Mouse (Mus musculus) heart, adult 8-10 months (tissue): ENCODE measurements at regions not wholly inside any gene's neighbourhood (a gene's known extent, or its start where the extent isn't known, plus 50 kb on each side); places are given as distances from the start of the nearest gene placed in this dataset.

Source experiments
- DNase-seq: peaks from one replicate; pipeline ENCODE4 v3.0.0; 2022; ENCODE audit warnings: low spot score

DNA sequence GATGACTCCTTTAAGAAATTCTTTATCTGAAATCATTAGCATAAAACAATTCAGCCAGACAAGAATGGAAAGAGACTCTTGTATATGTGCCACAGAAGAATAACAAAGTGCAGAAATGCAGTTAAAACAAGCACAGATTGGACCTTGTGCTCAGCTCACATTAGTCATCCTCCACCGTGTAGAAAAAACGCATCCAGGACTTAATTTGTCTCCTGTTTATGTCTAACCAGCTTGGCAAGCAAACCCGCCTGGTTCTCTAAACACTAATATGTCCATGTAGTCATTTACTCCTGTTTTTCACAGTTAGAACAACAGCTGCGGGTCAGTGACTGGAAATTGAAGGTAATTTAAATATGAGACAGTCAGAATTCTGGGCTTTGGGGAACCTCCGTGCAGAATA, 268.7 kb downstream of the Efnb2 start:
- DNase-seq, result no peak

DNA sequence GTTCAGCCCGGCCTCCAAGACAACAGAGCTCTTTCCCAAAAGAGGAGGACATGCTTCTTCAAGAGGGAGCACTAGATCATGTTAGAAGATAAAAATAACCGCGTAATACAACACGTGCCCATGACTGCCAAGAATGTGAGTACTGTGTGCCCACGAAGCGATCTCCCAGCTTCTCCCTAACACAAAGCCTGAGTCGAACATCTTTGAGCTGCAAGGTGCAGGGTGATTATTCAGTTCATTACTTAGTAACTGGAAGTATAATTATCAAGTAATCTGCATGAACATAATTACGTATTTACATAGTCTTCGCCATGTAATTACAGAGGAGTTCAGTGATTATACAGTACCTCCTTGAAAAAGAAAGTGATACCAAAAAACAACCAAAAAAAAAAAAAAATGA, 269.7 kb downstream of the Efnb2 start:
- DNase-seq, result no peak

DNA sequence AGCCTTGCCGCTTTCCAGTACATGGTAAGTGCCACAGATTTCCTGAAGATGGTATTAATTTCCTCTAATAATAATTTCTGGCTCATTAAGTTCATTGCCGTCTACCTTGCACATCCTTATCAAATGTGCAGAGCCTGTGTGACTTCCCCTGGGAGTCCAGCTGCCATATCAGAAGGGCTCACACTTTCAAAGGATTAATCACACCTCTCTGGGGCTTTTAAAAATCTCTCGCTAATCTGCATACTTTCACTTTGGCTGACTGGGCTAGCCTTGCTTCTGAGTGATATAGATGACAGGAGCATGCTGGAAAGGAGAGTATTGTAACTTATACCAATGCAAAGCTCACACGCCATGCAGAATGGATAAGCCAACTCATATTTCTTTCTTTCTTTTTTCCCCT, 282.8 kb downstream of the Efnb2 start:
- no peak for DNase-seq

DNA sequence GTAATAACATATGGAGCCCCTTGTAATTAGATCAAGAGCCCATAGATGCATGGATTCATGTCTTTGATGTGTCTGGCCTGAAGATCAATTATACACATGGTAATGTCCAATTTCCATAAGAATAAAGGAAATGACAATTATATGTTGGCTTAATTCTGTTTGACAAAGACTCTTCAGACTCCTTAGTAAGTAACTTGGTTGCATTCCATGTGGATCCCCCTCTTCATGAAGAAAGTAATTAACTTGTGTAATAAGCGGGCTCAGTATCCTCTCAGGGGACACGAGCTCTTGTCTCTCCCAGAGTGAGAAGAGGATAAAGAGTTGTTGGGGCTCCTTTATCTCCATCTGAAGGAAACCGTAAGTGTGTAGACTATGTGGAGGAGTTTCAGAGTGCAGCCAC, 284.3 kb downstream of the Efnb2 start:
- DNase-seq, result no peak

DNA sequence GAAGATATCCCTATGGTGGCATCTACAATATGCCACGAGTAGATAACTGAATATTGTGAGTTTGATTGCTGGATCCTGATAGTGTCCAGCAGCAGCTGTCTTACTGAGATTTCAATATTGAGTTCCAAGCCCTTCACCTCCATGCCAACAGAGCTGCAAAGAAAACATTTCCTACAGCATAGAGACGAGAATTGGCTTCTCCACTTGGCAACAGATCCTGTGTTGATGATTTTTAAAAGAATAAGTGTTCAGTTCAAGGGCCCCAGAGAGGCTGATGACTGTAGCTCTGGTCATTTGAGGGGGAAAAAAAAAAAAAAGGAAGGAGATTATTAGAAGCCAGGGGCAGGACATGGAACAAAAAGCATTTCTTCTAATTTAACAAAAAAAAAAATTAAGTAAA, 284.7 kb downstream of the Efnb2 start:
- DNase-seq, result no peak

DNA sequence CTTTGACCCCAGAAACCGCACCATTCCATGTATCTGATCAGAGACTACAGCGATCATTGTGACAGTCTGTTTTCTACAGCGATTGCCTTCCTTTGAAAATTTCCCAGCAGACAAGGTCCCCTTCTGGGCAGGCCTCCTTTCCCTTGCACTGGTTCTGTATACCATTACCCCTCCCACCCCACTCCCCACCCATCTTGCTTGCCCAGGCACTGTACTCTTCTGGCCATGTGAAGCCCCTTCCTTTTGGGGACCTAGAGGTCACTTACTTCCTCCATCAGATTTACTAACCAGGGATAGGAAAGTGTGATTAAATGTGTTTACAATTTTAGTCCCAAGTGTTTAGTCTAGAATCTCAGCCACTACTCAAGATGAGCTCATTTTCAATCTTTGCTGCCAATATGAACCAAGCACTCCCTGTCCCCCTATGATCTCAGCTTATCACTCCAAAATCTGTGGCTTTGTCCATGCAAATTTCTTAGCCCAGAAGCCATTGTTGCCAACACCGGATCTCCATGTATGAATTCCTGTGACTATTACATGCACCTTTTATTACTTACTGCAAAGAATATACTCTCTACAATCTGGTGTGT, 293.7 kb downstream of the Efnb2 start:
- no peak for DNase-seq

DNA sequence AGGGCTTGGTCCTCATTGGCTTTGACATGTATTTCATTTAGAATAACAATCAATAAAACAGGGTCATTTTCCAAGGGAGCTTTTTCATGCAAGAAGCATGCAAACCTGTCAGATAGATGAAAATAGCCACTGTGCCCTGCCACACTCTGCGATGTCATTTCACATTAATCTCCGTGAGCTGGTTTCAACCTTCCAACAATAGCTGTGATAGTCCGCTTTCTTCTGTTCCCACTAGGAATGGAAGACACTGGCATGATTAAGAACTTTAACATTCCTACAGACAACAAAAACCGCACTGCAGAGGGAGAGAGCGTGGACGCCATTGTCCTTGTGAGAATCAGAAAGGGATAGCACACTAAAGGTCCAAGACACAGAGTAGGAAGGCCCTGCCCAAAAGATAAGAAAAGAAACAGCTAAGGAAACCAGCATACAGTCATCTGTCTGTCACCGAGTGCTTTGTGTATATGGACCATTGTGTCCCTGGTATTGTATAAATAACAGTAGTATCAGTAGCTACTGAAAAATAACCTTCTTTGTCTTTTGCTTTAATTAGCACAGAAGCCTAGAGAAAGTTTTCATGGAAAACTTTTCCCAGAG, 299.0 kb downstream of the Efnb2 start:
- DNase-seq, result no peak

DNA sequence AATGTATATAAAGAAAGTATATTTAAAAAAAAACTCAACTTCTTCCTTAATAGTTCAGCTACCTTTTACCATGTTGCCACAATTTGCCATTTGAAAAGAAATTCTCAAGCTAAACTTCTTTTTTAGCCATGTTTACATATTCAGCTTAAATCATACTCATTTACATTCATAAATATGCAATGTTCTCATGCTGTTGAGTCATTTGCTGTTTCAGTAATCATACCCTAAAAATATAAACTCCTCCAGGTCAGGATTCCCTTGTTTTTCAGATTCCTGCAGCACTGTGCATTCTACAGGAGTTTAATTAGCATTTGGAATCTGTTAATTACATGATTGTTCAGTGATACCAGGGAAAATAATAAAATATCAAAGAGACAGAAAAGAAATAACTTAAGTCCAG, 300.5 kb downstream of the Efnb2 start:
- DNase-seq, result no peak

DNA sequence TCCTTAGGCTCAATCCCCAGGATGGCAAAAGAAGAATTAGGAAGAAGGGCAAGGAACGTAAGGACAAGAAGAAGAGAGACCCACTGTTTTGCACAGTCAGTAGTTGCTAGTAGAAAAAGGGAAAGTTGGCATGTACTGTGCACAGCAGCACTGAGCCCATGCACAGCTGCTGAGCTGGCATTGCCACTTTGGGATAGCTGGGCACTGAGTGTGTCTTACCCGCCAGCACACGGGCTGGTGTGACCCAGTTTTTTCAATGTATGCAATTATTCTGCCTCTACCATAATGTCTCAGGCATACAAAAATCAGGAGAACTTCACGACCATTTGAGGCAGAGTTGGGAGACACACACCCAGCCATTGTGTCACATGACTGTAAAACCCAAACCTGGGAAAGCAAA, 306.1 kb downstream of the Efnb2 start:
- no peak for DNase-seq

DNA sequence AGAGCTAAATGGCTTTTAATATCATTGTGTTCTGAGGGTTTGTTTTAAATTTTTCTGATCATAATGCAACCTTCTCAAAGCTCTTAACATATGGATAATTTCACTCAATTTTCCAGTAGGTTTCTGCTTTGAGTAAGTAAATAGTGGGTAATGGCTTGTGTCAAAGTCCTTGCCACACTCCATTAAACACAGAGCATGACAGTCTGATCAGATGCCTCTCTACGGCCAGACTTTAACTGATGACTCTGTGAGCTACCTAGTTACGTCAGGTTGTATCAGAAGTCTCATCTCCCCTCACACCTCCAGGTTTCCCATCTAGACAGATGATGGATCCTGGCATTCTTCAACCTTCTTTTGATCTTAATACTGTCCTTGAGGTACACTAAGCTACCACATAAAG, 316.4 kb downstream of the Efnb2 start:
- DNase-seq, result no peak

DNA sequence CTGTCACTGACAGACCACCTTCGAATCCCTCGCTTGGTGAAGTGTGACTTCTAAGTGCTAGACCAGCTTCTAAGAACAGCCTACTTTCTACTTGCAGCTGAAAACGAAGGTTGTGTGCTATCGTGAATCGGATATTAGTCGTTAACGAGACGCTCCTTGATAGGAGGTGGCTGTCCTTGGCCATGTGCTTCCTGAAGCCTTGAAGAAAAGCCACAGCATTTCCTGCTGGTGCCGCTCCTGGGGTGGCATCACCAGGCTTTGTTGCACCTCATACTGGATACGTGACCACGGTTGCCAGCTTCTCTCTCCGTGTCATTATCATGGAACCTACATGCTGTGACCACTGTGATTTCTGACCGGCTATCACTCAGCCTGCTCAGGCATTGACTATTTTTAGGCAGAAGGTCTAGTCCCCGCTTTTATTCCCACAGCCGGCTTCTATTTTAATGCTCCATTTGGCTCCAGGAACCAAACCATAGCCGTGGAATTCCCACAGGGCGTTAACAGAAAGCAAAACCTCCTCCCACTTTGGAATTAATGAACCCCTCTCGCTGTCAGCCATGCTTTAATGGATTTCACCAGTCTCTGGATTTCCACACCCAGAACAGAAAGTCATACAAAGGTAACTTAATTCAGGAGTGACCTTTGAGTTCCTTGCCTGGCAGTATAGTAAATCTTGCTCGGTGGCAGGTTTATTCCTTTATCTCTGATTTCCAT, 325.6 kb downstream of the Efnb2 start:
- peak; percentile 40 for DNase-seq

DNA sequence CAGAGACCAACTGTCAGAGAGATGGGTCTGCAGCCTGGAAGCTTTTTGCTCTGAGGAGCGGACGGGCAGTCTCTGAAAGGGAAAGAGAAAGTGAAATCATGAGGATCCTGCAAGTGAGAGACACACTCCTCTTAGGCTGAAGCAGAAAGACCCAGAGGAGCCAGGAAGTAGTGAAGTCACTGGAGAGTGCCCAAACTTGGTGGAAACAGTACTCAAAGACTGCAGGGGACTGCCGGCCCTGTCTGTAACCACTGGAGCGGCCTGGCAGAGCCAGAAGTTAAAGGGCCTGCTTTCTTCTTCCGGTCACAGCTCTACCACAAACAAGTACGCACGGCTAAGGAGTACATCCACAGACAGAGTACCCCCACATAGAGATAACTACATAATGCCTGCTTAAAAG, 326.5 kb downstream of the Efnb2 start:
- peak; percentile 60 for DNase-seq

DNA sequence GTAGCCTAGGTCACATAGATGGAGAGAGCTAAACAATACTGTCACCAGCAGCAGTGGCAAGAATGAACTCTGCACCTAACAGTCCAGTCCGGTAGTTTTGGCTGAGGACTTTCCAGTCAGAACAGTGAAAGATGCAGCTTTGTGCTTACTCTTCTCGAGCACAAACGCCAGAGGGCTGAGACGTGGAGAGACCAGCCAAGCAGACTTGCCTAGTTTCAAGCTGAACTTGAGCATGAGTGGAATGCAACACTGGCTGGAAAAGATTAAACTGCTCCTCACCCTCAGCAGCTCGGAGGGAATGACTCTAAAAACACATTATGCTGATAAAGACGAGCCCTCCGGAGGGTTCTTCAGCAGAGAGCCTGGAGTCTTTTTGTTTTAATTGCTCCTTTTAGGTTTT, 329.8 kb downstream of the Efnb2 start:
- DNase-seq, result peak; percentile 26

DNA sequence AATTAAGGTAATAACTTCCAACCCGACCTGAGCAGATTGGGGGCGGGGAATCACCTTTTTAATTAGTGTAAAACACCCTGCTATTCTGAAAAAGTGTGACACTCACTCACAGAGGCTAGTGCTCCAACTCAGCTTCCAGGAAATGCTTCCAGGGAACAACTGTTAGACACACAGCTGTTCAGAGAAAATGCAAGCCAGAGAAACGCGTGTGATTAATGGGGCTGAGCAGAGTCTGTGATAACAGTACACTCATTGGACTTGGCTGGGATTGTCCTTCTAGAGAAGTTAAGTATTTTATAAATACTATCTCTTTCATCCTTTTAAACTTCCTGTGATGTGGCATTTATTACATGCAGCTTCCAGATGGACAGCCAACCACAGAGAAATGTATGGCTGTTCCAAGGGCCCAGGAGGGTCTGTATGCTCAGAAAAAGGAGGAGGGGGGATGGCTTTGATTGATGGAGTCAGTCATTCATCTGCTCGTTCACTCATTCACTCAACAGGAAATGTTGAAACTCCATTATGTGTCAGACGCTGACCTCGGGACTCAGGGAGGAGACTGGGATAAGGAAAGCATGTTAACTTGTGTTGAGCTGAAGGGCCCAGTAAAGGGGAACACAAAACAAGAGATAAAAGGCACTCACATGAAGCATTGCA, 332.9 kb downstream of the Efnb2 start:
- DNase-seq, result peak; percentile 60

DNA sequence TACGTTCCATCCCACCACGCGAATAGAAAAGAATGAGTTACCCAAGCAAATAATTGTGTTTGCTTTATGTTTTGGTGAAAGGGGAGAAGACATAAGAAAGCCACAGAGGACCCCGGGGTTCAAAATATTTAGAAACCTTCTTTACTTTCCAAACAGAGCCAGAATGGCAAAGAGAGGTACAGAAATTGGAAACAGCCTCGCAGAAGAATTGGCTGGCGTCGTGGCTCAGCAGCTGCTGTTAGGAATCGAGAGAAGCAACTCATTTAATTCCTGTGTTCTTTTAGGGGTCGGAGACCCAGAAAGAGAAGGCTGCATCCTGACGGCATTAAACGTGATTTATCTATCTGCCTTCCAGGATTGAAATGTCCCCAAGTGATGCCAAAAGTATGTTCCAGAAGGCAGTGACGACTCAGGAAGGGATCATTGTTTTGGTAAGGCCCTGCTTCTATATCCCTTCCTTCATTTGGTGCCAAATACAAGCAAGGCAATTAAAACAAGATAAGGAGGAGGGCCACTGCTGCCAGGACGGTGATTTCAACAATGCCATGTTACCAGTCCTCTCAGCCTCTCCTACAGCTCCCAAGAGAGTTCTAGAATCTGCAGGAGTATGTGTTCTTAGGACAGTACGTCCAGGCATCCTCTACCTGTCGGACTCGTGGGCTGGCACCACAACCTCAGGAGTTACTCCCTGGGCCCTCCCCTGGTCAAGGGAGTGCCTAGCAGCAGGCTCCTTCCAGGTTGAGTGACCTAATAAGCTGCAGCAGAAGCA, 334.8 kb downstream of the Efnb2 start:
- no peak for DNase-seq

DNA sequence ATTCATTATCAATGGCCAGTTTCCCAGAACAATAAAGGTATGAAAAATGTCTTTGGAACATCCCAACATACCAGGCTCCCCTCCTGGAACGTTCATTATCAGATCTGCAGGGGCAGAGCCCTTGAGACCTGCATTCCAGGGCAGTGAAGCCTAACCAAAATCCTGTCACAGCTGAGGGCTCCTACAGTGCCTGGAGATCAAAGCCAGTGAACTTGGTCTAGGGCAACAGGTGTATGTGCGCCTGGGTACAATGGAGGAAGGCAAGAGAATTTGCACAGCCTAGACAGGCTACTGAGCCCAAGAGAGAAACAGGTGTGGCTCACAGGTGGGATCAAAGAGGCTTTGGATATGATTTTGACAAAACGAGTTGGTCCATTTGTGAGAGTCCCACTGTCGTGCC, 335.6 kb downstream of the Efnb2 start:
- DNase-seq, result no peak

DNA sequence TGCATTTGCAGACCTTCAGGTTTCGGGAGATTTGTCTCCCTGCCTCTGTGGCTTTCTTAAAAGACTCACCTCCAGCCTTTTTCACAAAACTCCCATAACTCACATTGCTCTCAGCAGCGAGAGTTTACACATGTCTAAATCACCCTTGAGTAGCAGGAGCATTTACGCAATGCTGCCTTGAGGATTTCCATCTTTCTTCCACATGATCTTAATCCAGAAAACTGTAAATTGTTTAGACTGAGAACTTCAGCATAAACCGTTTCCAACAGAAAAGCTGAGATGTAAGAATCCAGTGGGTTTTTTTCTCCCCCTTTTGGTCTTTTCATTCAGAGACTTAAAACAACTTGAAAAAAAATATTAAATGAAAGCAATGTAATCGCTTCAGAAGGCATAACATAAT, 336.5 kb downstream of the Efnb2 start:
- DNase-seq, result no peak

DNA sequence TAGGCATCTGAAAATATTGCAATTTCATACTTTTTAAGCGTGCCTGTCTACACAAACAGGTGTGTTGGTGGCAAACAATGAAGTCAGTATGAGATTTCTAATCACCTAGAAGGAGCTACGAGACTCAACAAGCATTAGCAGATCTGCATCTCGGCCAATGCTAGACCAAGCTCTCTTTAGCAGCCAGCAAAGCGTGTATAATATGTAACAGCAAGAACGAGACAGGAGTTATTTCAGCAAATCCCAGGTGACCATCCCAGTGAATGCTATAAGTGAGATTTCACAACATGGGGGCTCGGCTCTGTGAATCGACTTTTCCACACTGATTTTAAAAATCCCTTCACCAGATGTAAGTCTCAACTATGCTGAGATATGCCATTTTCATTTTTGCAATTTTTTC, 352.8 kb downstream of the Efnb2 start:
- DNase-seq, result no peak

DNA sequence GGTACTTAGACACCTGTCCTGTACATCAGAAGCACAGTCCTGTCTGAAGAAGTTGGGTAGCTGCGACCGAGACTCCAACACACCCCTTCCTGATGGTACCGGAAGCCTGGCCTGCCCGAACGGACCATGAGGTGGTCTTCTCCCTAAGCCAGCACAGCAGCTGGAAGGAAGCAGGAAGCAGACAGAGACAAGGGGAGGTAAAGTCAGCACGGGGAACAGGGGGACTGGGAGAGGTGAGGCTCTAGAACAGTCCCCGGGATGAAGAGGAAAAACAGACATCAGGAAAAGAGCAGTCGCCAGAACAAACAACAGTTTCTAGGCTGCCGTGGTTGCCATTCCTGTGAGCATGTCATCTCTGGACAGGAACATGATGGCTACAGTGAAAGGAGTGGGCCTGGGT, 353.6 kb downstream of the Efnb2 start:
- DNase-seq, result no peak

DNA sequence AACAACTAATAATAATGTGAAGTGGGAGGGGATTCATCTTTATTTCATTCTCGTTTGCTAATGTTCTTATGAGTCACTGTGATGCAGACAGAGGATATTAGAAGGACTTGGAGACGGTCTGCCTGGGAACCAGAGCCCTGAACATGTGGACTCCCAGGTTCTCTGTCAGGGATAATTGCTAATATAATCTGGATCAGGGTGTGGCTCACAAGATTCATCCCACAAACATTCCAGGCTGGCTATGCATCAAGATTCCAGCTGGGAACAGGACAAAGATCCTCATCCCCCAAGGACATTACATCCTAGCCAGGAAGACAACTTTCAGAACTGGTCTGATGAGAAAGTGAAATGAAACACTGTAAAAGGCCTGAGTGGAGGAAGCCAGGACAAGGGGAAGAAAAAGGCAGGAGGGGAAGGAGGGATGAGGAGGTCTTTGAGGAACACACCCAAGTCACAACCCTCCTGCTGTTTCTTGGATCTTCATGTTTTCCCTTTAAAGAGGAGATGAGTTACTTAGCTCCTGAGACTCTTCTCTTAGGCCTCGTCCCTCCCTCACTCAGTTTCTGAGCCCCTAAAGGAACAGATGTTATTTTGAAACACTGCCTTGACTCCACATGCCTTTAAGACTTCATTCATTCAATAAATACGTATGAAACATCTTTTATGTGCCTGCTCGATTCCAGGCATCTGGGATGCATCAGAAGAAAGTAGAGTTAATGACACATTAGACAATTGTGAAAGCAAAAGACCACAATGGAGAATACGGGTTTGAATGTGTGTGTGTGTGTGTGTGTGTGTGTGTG, 360.9 kb downstream of the Efnb2 start:
- peak; percentile 16 for DNase-seq

DNA sequence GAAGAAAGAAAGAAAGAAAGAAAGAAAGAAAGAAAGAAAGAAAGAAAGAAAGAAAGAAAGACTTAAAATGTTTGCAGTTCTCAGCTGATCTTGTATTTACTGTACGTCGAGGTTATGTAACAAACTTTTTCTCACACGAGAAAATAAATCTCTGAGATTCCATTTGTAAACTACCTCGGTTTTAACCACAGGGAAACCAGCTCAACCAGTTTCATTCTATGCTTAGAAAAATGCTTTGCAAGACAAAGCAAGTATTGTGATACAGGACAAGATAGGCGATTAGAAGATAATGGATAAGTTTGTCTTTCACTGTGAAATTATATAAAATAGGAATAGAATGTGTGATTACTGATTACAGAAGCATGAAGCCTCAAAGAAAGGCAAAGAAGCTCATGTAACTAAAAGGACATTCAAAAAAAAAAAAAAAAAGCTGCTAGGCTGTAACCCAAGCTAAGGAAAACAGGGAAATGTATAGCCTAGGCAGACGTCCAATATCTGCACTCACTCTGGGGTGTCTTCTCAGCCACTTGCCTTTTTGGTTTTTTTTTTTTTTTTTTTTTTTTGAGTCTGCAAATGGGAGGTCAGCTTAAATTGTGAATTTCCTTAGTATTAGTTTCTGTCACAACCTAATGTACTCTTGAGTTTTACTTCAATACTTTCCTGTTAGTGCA, 368.3 kb downstream of the Efnb2 start:
- DNase-seq, result no peak
